Mouse (Mus musculus) ES-E14 (cell line): ENCODE measurements around the gene Gpr68.

Source experiments
- CHD2 ChIP-seq: IDR thresholded peaks from 2 replicates; pipeline ENCODE4 v1.6.1; 2014; ENCODE audit warnings: mild to moderate bottlenecking, low read depth, low read length, inconsistent platforms
- HCFC1 ChIP-seq: IDR thresholded peaks from 2 replicates; pipeline ENCODE4 v1.6.1; 2012; ENCODE audit warnings: low read length, inconsistent platforms, borderline replicate concordance; ENCODE audit not compliant: insufficient read depth
- MAFK ChIP-seq: IDR thresholded peaks from 2 replicates; pipeline ENCODE4 v1.6.1; 2014; ENCODE audit warnings: mild to moderate bottlenecking, low read depth, low read length, inconsistent platforms; ENCODE audit not compliant: insufficient read depth
- ZC3H11A ChIP-seq: IDR thresholded peaks from 2 replicates; pipeline ENCODE4 v1.6.1; 2012; ENCODE audit warnings: low read depth, mild to moderate bottlenecking, inconsistent platforms, low read length, borderline replicate concordance
- ZNF384 ChIP-seq: IDR thresholded peaks from 2 replicates; pipeline ENCODE4 v1.6.1; 2012; ENCODE audit warnings: low read depth, low read length, inconsistent platforms

GRCm38 (mm10) chr12:100846566-100846965, 61.4 kb downstream of the Gpr68 start:
- TF ChIP-seq CHD2 = no peak
- TF ChIP-seq HCFC1 = no peak
- no peak for TF ChIP-seq ZC3H11A
- TF ChIP-seq MAFK = no peak
- no peak for TF ChIP-seq ZNF384
